Mouse (Mus musculus) lung, embryonic 14.5 days (tissue): ENCODE measurements around the gene Tex19.1. TPM values are rescaled to one million over a fixed set of nuclear protein-coding genes. Genes with fewer than 3 reads are reported as not detected.

ENCODE experiments used
- ATAC-seq: fragments of 200-750 bp; cut with Nextera tagmentation; 2 replicates; pipeline ENCODE4 v1.8.0; 2017; ENCODE audit warnings: mild to moderate bottlenecking, moderate TSS enrichment, moderate library complexity; ENCODE audit not compliant: insufficient read depth
- DNase-seq: peaks from one replicate; pipeline ENCODE4 v3.0.0-alpha.2; 2015
- H3K27ac ChIP-seq: fragments of 300-500 bp; sonication (generic); 2 replicates; pipeline ENCODE4 v1.5.1; 2014; ENCODE audit warnings: low read depth, mild to moderate bottlenecking, moderate library complexity
- H3K27me3 ChIP-seq: fragments of 300-500 bp; sonication (generic); 2 replicates; pipeline ENCODE4 v1.6.1; 2014; ENCODE audit warnings: low read length, control low read depth; ENCODE audit not compliant: insufficient read depth
- H3K36me3 ChIP-seq: fragments of 300-500 bp; sonication (generic); 2 replicates; pipeline ENCODE4 v1.6.1; 2014; ENCODE audit warnings: control low read depth; ENCODE audit not compliant: insufficient read depth
- H3K4me1 ChIP-seq: fragments of 300-500 bp; sonication (generic); 2 replicates; pipeline ENCODE4 v1.6.1; 2014; ENCODE audit warnings: antibody characterized with exemption, control low read depth; ENCODE audit not compliant: insufficient read depth
- H3K4me2 ChIP-seq: fragments of 300-500 bp; sonication (generic); 2 replicates; pipeline ENCODE4 v1.6.1; 2014; ENCODE audit warnings: mild to moderate bottlenecking
- H3K4me3 ChIP-seq: fragments of 300-500 bp; sonication (generic); 2 replicates; pipeline ENCODE4 v1.5.1; 2014; ENCODE audit warnings: low read depth, low read length
- H3K9ac ChIP-seq: fragments of 300-500 bp; sonication (generic); 2 replicates; pipeline ENCODE4 v1.6.1; 2014
- H3K9me3 ChIP-seq: fragments of 300-500 bp; sonication (generic); 2 replicates; pipeline ENCODE4 v1.6.1; 2016; ENCODE audit warnings: low read depth, low read length, control low read depth
- CTCF ChIP-seq: IDR thresholded peaks from 2 replicates; pipeline ENCODE4 v1.5.1; 2016; ENCODE audit warnings: antibody characterized with exemption, low read depth
- WGBS: fragments of 180-500 bp; shearing (Covaris S2); extraction: QIAGEN DNeasy Blood & Tissue Kit; methylation state at CpG from one replicate; pipeline ENCODE4 v1.1.7; 2014; 5-methylcytosine and 5-hydroxymethylcytosine counted together
- polyA plus RNA-seq: library from polyadenylated mRNA; unstranded; fragments of >200 nt; fragmentation: Nextera tagmentation; extraction: Ambion mirVana; gene quantifications from 2 replicates; pipeline ENCODE4 v1.2.1, GENCODE M21; 2014

The Tex19.1 gene
- polyA plus RNA-seq, 1 experiment from 2014 or later, result not detected

- Histone ChIP-seq H3K36me3 (no peaks in the 10 kb centered on the region), H3K9me3 (no peaks in the 10 kb centered on the region), H3K27ac (no peak overlapping the region), H3K9ac (no peak overlapping the region), H3K4me1 (peaks cover 8% of the 10 kb centered on the region), H3K27me3 (no peaks in the 10 kb centered on the region), H3K4me3 (no peak overlapping the region), H3K4me2 (no peak overlapping the region)
- TF ChIP-seq CTCF, result no peak
- DNase-seq (no peak), ATAC-seq (no peak)
- WGBS, result 76% methylated on average over 3 of the region's 3 CpGs
Measured at GRCm38 (mm10) chr11:121111051-121111450, 34.9 kb upstream of the Tex19.1 start.

- no peak for ATAC-seq
- DNase-seq, result peak; percentile 60
- TF ChIP-seq CTCF, result no peak
Measured at GRCm38 (mm10) chr11:121111601-121112000, 34.3 kb upstream of the Tex19.1 start.

GRCm38 (mm10) chr11:121112091-121112775 lies 33.7 kb upstream of the Tex19.1 start:
- TF ChIP-seq CTCF, result no peak
- whole genome bisulfite sequencing, result 61% methylated on average over 5 of the region's 5 CpGs
- Histone ChIP-seq H3K4me2 (no peak overlapping the region), H3K4me1 (peaks cover 8% of the 10 kb centered on the region), H3K9me3 (no peaks in the 10 kb centered on the region), H3K4me3 (no peak overlapping the region), H3K27me3 (no peaks in the 10 kb centered on the region), H3K36me3 (no peaks in the 10 kb centered on the region), H3K27ac (no peak overlapping the region), H3K9ac (no peak overlapping the region)
- DNase-seq (no peak), ATAC-seq (no peak)

More at GRCm38 (mm10) chr11:121111601-121112000, 34.3 kb upstream of the Tex19.1 start:
- Histone ChIP-seq H3K36me3 (no peaks in the 10 kb centered on the region), H3K9me3 (no peaks in the 10 kb centered on the region), H3K4me1 (peaks cover 8% of the 10 kb centered on the region), H3K4me2 (no peak overlapping the region), H3K27ac (no peak overlapping the region), H3K27me3 (no peaks in the 10 kb centered on the region), H3K4me3 (no peak overlapping the region), H3K9ac (no peak overlapping the region)
- 52% methylated on average over 1 of the region's 1 CpGs for WGBS

GRCm38 (mm10) chr11:121118106-121118505 lies 27.8 kb upstream of the Tex19.1 start:
- WGBS, result 91% methylated on average over 18 of the region's 18 CpGs
- no peak overlapping the region for H3K27ac ChIP-seq
- H3K9ac ChIP-seq, result no peak overlapping the region
- DNase-seq, result no peak
- TF ChIP-seq CTCF, result no peak; the same call in 1 of the 2 replicates
- no peaks in the 10 kb centered on the region for H3K36me3 ChIP-seq
- H3K4me1 ChIP-seq, result no peaks in the 10 kb centered on the region
- H3K9me3 ChIP-seq, result no peaks in the 10 kb centered on the region
- H3K4me2 ChIP-seq, result no peak overlapping the region
- no peak overlapping the region for H3K4me3 ChIP-seq
- no peaks in the 10 kb centered on the region for H3K27me3 ChIP-seq
- ATAC-seq, result no peak

GRCm38 (mm10) chr11:121118577-121118976 lies 27.4 kb upstream of the Tex19.1 start, which contains the start of gene Tex19.2:
Tex19.2 (minus strand) TSS chr11:121118677.
- no peak for DNase-seq
- H3K36me3 ChIP-seq, result no peaks in the 10 kb centered on the region
- H3K4me3 ChIP-seq, result no peak within 1 kb of the TSS
- 77% methylated on average over 3 of the region's 3 CpGs for WGBS
- no peak for TF ChIP-seq CTCF
- H3K9me3 ChIP-seq, result no peaks in the 10 kb centered on the region
- H3K4me1 ChIP-seq, result no peaks in the 10 kb centered on the region
- no peak within 1 kb of the TSS for H3K9ac ChIP-seq
- no peaks in the 10 kb centered on the region for H3K27me3 ChIP-seq
- no peak within 1 kb of the TSS for H3K4me2 ChIP-seq
- H3K27ac ChIP-seq, result no peak within 1 kb of the TSS
- ATAC-seq, result no peak

- ATAC-seq (peak; percentile 63), DNase-seq (peak; percentile 82)
- TF ChIP-seq CTCF, result no peak
- no peaks in the 10 kb centered on the region for H3K4me1 ChIP-seq
- H3K4me3 ChIP-seq, result no peak overlapping the region
- WGBS, result 25% methylated on average over 3 of the region's 3 CpGs
- no peak overlapping the region for H3K9ac ChIP-seq
- H3K4me2 ChIP-seq, result no peak overlapping the region
- no peaks in the 10 kb centered on the region for H3K27me3 ChIP-seq
- peak overlapping the region; percentile 33; the same call in 1 of the 2 replicates for H3K27ac ChIP-seq
- H3K36me3 ChIP-seq, result no peaks in the 10 kb centered on the region
- no peaks in the 10 kb centered on the region for H3K9me3 ChIP-seq
Measured at GRCm38 (mm10) chr11:121121151-121121550, 24.8 kb upstream of the Tex19.1 start.

DNA sequence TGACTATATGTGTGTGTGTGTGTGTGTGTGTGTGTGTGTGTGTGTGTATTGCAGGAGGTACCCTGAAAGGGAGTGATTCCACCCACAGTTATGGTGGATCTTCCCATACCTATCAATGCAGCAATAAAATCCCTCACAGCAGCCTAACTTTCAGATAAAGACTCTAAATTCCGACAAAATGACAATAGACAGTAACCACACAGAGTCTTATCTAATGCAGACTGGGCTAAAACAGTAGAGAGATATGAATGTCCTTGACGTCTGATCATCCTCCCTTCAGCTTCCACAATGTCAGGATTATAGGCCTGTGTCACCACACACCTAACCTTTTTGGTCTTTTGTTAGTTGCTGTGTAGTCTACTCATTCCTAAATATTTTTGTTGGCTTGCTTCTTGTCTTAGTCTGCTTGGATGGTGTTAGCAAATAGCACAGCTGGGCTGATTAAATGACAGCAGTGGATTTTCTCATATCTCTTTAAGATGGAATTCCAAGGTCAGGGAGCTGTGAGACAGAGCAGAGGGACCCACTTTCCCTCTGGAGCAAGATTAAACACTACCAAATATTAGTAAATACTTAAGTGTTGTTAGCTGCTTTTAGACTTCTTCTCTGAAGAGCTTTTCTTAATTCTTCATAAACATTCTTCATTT lies 23.8 kb upstream of the Tex19.1 start:
- Histone ChIP-seq H3K36me3 (no peaks in the 10 kb centered on the region), H3K4me2 (no peak overlapping the region), H3K27ac (peak overlapping the region; percentile 78), H3K27me3 (no peaks in the 10 kb centered on the region), H3K9ac (no peak overlapping the region), H3K4me1 (no peaks in the 10 kb centered on the region), H3K4me3 (no peak overlapping the region), H3K9me3 (no peaks in the 10 kb centered on the region)
- no peak for TF ChIP-seq CTCF
- ATAC-seq (peak; percentile 77), DNase-seq (peak; percentile 79)
- 19% methylated on average over 2 of the region's 2 CpGs for WGBS
